Comparison of ENCODE assay signal across 8 mouse cellular contexts in the genomic region with DNA sequence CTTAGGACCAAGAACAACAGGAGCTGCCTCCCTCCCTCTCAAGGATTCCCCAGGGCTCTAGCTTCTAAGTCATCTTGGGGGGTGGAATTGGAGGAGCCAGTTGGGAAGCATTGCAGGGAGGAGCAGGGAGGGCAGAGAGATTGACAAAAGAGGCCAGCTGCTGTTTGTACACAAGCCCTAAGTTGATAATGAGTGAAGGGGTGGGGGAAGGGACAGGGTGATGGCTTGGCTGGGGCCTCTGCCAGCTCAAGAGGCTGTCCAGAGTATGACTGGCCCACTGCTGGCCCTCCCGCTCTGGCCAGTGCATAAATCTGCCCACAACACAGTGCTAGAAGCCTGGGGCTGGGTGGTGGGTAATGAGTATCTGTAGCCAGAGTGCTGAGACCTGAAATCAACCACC. TPM values are rescaled to one million over a fixed set of nuclear protein-coding genes. Genes with fewer than 3 reads are reported as not detected.
DNase-seq lines count a peak whose midpoint lies in the region; ATAC-seq lines count a peak whose summit lies in the region.

No protein-coding gene starts in this region.

- ATAC-seq in kidney, embryonic 14.5 days (ENCODE audit: low FRiP score, low TSS enrichment), result no peak
- no peak for ATAC-seq in intestine, embryonic 16.5 days

- H3K9me3 ChIP-seq in kidney, embryonic 14.5 days (ENCODE audit: control insufficient read depth, low read length), result no peaks in the 10 kb centered on the region
- no peaks in the 10 kb centered on the region for H3K9me3 ChIP-seq in intestine, embryonic 16.5 days (ENCODE audit: control insufficient read depth, low read length)
- H3K9me3 ChIP-seq in midbrain, embryonic 10.5 days (replicated peaks), result no peaks in the 10 kb centered on the region

- peaks cover 50% of the 10 kb centered on the region for H3K4me1 ChIP-seq in kidney, embryonic 14.5 days (ENCODE audit: control insufficient read depth, insufficient read depth, low read length)
- H3K4me1 ChIP-seq in intestine, embryonic 16.5 days (ENCODE audit: control insufficient read depth, insufficient read depth, low read length), result peaks cover 50% of the 10 kb centered on the region
- peaks cover 81% of the 10 kb centered on the region for H3K4me1 ChIP-seq in midbrain, embryonic 10.5 days

- DNase-seq in kidney, adult 11 months, result no peak
- DNase-seq in NIH3T3 (ENCODE audit: low read depth), result peak; percentile 83
- DNase-seq in gastrocnemius, postnatal 10 days, result peak; percentile 54
- peak; percentile 47 for DNase-seq in midbrain, embryonic 10.5 days (ENCODE audit: low spot score)
- no peak for DNase-seq in c-Kit-positive CD71-positive TER-119-positive erythroid progenitor cells, embryonic 14.5 days (ENCODE audit: low spot score)
- DNase-seq in ovary, postnatal 10 days (ENCODE audit: low spot score), result no peak

- WGBS in kidney, embryonic 14.5 days, result 28% methylated on average over 1 of the region's 1 CpGs
- WGBS in intestine, embryonic 16.5 days, result 63% methylated on average over 1 of the region's 1 CpGs
- 45% methylated on average over 1 of the region's 1 CpGs for WGBS in midbrain, embryonic 10.5 days

- peak overlapping the region; percentile 68; the same call in 1 of the 2 replicates for H3K9ac ChIP-seq in kidney, embryonic 14.5 days (ENCODE audit: low read depth, low read length)
- peak overlapping the region; percentile 75 for H3K9ac ChIP-seq in intestine, embryonic 16.5 days (ENCODE audit: low read depth, low read length)

- no peaks in the 10 kb centered on the region for H3K36me3 ChIP-seq in kidney, embryonic 14.5 days (ENCODE audit: control insufficient read depth, insufficient read depth, low read length)
- H3K36me3 ChIP-seq in intestine, embryonic 16.5 days (ENCODE audit: control insufficient read depth, insufficient read depth, low read length), result no peaks in the 10 kb centered on the region
- H3K36me3 ChIP-seq in midbrain, embryonic 10.5 days, result no peaks in the 10 kb centered on the region

- no peaks in the 10 kb centered on the region for H3K27me3 ChIP-seq in kidney, embryonic 14.5 days (ENCODE audit: control insufficient read depth, insufficient read depth, low read length)
- H3K27me3 ChIP-seq in intestine, embryonic 16.5 days (replicated peaks; ENCODE audit: control insufficient read depth, insufficient read depth, low read length), result no peaks in the 10 kb centered on the region
- no peaks in the 10 kb centered on the region for H3K27me3 ChIP-seq in midbrain, embryonic 10.5 days (ENCODE audit: low read depth, poor library complexity, severe bottlenecking)

- no peak overlapping the region for H3K4me3 ChIP-seq in kidney, embryonic 14.5 days (ENCODE audit: low read length)
- H3K4me3 ChIP-seq in intestine, embryonic 16.5 days (ENCODE audit: low read length), result no peak overlapping the region; the same call in 1 of the 2 replicates
- peak overlapping the region; percentile 58 for H3K4me3 ChIP-seq in midbrain, embryonic 10.5 days

- no peak overlapping the region for H3K4me2 ChIP-seq in kidney, embryonic 14.5 days (replicated peaks; ENCODE audit: low read depth, low read length)
- H3K4me2 ChIP-seq in intestine, embryonic 16.5 days (ENCODE audit: low read depth, low read length), result peak overlapping the region; percentile 88

- H3K27ac ChIP-seq in kidney, embryonic 14.5 days (ENCODE audit: low read depth, low read length), result peak overlapping the region; percentile 97
- H3K27ac ChIP-seq in intestine, embryonic 16.5 days (ENCODE audit: low read length), result peak overlapping the region; percentile 99
- H3K27ac ChIP-seq in midbrain, embryonic 10.5 days (replicated peaks), result peak overlapping the region; percentile 98

RNA-seq across cellular contexts. Expression of a gene that starts 21.1 kb away (rescaled TPM):
- 3,750 and 4,450 TPM in 2 replicates for polyA plus RNA-seq in kidney, embryonic 14.5 days (2014; fragmentation: Nextera tagmentation; extraction: Ambion mirVana)
- total RNA-seq in gastrocnemius, postnatal 10 days (2021), result 100 to 1,000 TPM; 358 to 428 TPM
- 1,684 and 1,813 TPM in 2 replicates for polyA plus RNA-seq in intestine, embryonic 16.5 days (2015; fragmentation: Nextera tagmentation; extraction: Ambion mirVana)
- polyA plus RNA-seq in midbrain, embryonic 10.5 days (2016; fragmentation: Nextera tagmentation; extraction: Ambion mirVana), result 2,732 and 2,904 TPM in 2 replicates

Comparison
In these comparisons a context has a peak if more than half of its experiments do, and no peak if none do; other contexts are left out.
1. DNase-seq: peak in NIH3T3 (single experiment), gastrocnemius, postnatal 10 days (single experiment) and midbrain, embryonic 10.5 days (single experiment); none in kidney, adult 11 months (single experiment), c-Kit-positive CD71-positive TER-119-positive erythroid progenitor cells, embryonic 14.5 days (single experiment) and ovary, postnatal 10 days (single experiment).
2. Peak in every context shown above with its lines, with median percentiles within 50 percentile points of each other: H3K27ac ChIP-seq.